Mouse (Mus musculus) layer of hippocampus, adult 9-10 months (tissue): ENCODE results near the gene Znrd1.
"Not testable (repeated sequence)": the region's sequence is repeated elsewhere in the genome, so short reads cannot be mapped to it uniquely, and the experiment has no call there.

Experiments
- DNase-seq: peaks from one replicate; pipeline ENCODE4 v3.0.0; 2022; ENCODE audit warnings: low spot score

Gene Znrd1

GRCm38 (mm10) chr17:36957999-36958743 lies at the start of gene Znrd1, which contains the start of gene Znrd1as:
Znrd1 (minus strand) TSS chr17:36958559.
Znrd1as (plus strand) TSS chr17:36958592.
- DNase-seq = peak; percentile 90

- no peak for DNase-seq
Observed at GRCm38 (mm10) chr17:37003366-37003765, 45.0 kb upstream of the Znrd1 start.

- DNase-seq = no peak
Observed at GRCm38 (mm10) chr17:37002364-37003330, 44.3 kb upstream of the Znrd1 start.

- no peak for DNase-seq
Observed at GRCm38 (mm10) chr17:37000863-37001262, 42.5 kb upstream of the Znrd1 start, which contains the start of gene Zfp57. Zfp57 (plus strand) TSS chr17:37001163.

- DNase-seq = no peak
Observed at GRCm38 (mm10) chr17:36998477-36998876, 40.1 kb upstream of the Znrd1 start.

GRCm38 (mm10) chr17:36997033-36997735 lies 38.8 kb upstream of the Znrd1 start:
- DNase-seq = peak; percentile 63

GRCm38 (mm10) chr17:36995448-36995847 lies 37.1 kb upstream of the Znrd1 start:
- no peak for DNase-seq

GRCm38 (mm10) chr17:36994528-36994927 lies 36.2 kb upstream of the Znrd1 start:
- DNase-seq = no peak

- no peak for DNase-seq
Observed at GRCm38 (mm10) chr17:36993770-36994325, 35.5 kb upstream of the Znrd1 start.

GRCm38 (mm10) chr17:36992336-36993104 lies 34.2 kb upstream of the Znrd1 start:
- no peak for DNase-seq

GRCm38 (mm10) chr17:36990630-36991029 lies 32.3 kb upstream of the Znrd1 start:
- DNase-seq = not testable (repeated sequence)

- no peak for DNase-seq
Observed at GRCm38 (mm10) chr17:36989437-36989836, 31.1 kb upstream of the Znrd1 start, which contains the start of gene H2-M5. H2-M5 (minus strand) TSS chr17:36989537.

- no peak for DNase-seq
Observed at GRCm38 (mm10) chr17:36988475-36988874, 30.1 kb upstream of the Znrd1 start.

- no peak for DNase-seq
Observed at GRCm38 (mm10) chr17:36982253-36983155, 24.1 kb upstream of the Znrd1 start.

GRCm38 (mm10) chr17:36981845-36982244 lies 23.5 kb upstream of the Znrd1 start:
- DNase-seq = no peak

- no peak for DNase-seq
Observed at GRCm38 (mm10) chr17:36981221-36981813, 23.0 kb upstream of the Znrd1 start, which contains the start of gene 2410137M14Rik. 2410137M14Rik (minus strand) TSS chr17:36981237.

GRCm38 (mm10) chr17:36973271-36973787 lies 15.0 kb upstream of the Znrd1 start:
- DNase-seq = no peak

- no peak for DNase-seq
Observed at GRCm38 (mm10) chr17:36972791-36973190, 14.4 kb upstream of the Znrd1 start.
